Comparison of ENCODE assay signal across 21 mouse cellular contexts in the genomic region with DNA sequence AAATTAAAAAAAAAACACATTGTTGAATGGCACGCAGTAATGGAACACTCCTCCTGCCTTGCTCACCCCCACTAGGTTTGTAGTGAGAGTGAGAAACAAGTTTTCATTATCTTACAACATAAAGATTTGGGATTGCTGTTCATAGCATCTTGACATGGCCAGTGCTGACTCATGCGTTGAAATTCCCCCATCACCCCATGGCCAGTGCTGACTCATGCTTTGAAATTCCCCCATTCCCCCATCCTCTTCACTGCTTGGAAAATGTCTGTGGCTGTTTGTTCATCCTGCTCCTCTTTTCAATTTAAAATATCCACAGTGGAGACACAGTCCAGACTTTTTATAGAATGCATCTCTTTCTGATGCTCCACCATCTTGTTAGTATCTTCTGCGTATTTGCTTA.
DNase-seq lines count a peak whose midpoint lies in the region; ATAC-seq and TF ChIP-seq lines count a peak whose summit lies in the region.
"Had no signal": no experiment of that assay in that cellular context is flagged by ENCODE, and none has a peak within 500 bp of the region (broad histone marks: within the 10 kb centered on the region; RNA-seq: fewer than 3 reads in every experiment).

No protein-coding gene starts in this region.

- H3K4me3 ChIP-seq in intestine, embryonic 14.5 days (ENCODE audit: low read depth, low read length), result no peak overlapping the region
- no peak overlapping the region for H3K4me3 ChIP-seq in intestine, postnatal 0 days (ENCODE audit: low read depth, low read length)
- H3K4me3 ChIP-seq in ES-E14 (ENCODE audit: insufficient read depth in 1 of 2, low read depth in 1 of 2, low read length in 2 of 2, poor library complexity in 1 of 2, severe bottlenecking in 1 of 2), result no peak overlapping the region
- H3K4me3 ChIP-seq: embryonic facial prominence, embryonic 10.5 days; erythroblast, embryonic 14.5 days; forebrain, embryonic 15.5 days; heart, adult 2 months; heart, embryonic 15.5 days; hindbrain, embryonic 10.5 days; hindbrain, embryonic 15.5 days had no signal

- TF ChIP-seq CTCF in intestine, postnatal 0 days (IDR thresholded peaks at IDR 0.05; ENCODE audit: low read depth), result no peak

- H3K9me3 ChIP-seq in intestine, embryonic 14.5 days (ENCODE audit: control insufficient read depth, low read length), result no peaks in the 10 kb centered on the region
- H3K9me3 ChIP-seq in intestine, postnatal 0 days (ENCODE audit: control insufficient read depth), result no peaks in the 10 kb centered on the region
- no peaks in the 10 kb centered on the region for H3K9me3 ChIP-seq in ES-E14 (ENCODE audit: control insufficient read depth, insufficient read depth, low read depth, low read length)
- H3K9me3 ChIP-seq: embryonic facial prominence, embryonic 10.5 days; forebrain, embryonic 15.5 days; heart, embryonic 15.5 days; hindbrain, embryonic 10.5 days; hindbrain, embryonic 15.5 days had no signal

- H3K4me1 ChIP-seq in intestine, embryonic 14.5 days (replicated peaks; ENCODE audit: control insufficient read depth, insufficient read depth, low read length), result 0 out of 2 replicates have a peak, but pooled peaks cover 7% of the 10 kb centered on the region
- H3K4me1 ChIP-seq in intestine, postnatal 0 days (replicated peaks; ENCODE audit: control insufficient read depth, insufficient read depth, low read length), result 0 out of 2 replicates have a peak, but pooled peaks cover 5% of the 10 kb centered on the region
- peaks cover 7 to 11% of the 10 kb centered on the region in 2 experiments for H3K4me1 ChIP-seq in ES-E14 (ENCODE audit: control insufficient read depth in 2 of 2, insufficient read depth in 2 of 2, low read length in 2 of 2, poor library complexity in 1 of 2)

- H3K27me3 ChIP-seq in intestine, embryonic 14.5 days (replicated peaks; ENCODE audit: control insufficient read depth, insufficient read depth, low read length), result no peaks in the 10 kb centered on the region
- H3K27me3 ChIP-seq in intestine, postnatal 0 days (replicated peaks; ENCODE audit: control insufficient read depth, insufficient read depth, low read length), result no peaks in the 10 kb centered on the region

- H3K4me2 ChIP-seq in intestine, embryonic 14.5 days (ENCODE audit: low read length), result no peak overlapping the region
- H3K4me2 ChIP-seq in intestine, postnatal 0 days (replicated peaks; ENCODE audit: low read depth), result no peak overlapping the region
- H3K4me2 ChIP-seq: forebrain, embryonic 15.5 days; heart, embryonic 11.5 days; heart, embryonic 15.5 days; hindbrain, embryonic 15.5 days had no signal

- peak; percentile 45 for DNase-seq in adrenal gland, adult 2 months
- DNase-seq in adrenal gland, postnatal 4 days (ENCODE audit: low spot score in 2 of 2), result no peak
- DNase-seq in intestine, embryonic 14.5 days (ENCODE audit: low spot score), result peak; percentile 13
- no peak for DNase-seq in ES-E14 (ENCODE audit: low read depth, low spot score)
- DNase-seq in fibroblast of lung, adult 2 months (ENCODE audit: low read depth), result peak; percentile 51
- no peak for DNase-seq in cerebellum, adult 11 months
- DNase-seq: cerebellum, adult 2 months; cerebellum, postnatal 10 days; gastrocnemius, postnatal 10 days; heart, adult 2 months; heart, postnatal 14 days; kidney, adult 18-20 months had no signal

- WGBS in intestine, embryonic 14.5 days, result 95% methylated on average over 3 of the region's 3 CpGs
- 96% methylated on average over 3 of the region's 3 CpGs for WGBS in intestine, postnatal 0 days

- H3K27ac ChIP-seq in intestine, embryonic 14.5 days (ENCODE audit: low read depth), result no peak overlapping the region
- H3K27ac ChIP-seq in intestine, postnatal 0 days (ENCODE audit: low read depth, low read length), result no peak overlapping the region
- H3K27ac ChIP-seq in ES-E14 (ENCODE audit: insufficient read depth, low read depth, low read length, poor library complexity, severe bottlenecking), result no peak overlapping the region
- H3K27ac ChIP-seq: embryonic facial prominence, embryonic 10.5 days; forebrain, embryonic 15.5 days; heart, adult 2 months; heart, embryonic 15.5 days; hindbrain, embryonic 10.5 days; hindbrain, embryonic 15.5 days had no signal

- in situ Hi-C loops in ES-E14 (cut with MboI; ENCODE audit: low sequenced_read_pairs in 2 of 2, unreplicated experiment in 2 of 2), result no loop called here

- no peak for ATAC-seq in intestine, embryonic 14.5 days (replicated peaks; ENCODE audit: low FRiP score, low TSS enrichment, low read depth)
- ATAC-seq in intestine, postnatal 0 days, result no peak
- ATAC-seq: forebrain, embryonic 15.5 days; inflammation-experienced regulatory T-cells, adult 6 months had no signal

- H3K9ac ChIP-seq in intestine, embryonic 14.5 days (ENCODE audit: low read length), result no peak overlapping the region
- no peak overlapping the region for H3K9ac ChIP-seq in intestine, postnatal 0 days (ENCODE audit: low read depth, low read length)
- H3K9ac ChIP-seq in ES-E14 (ENCODE audit: insufficient read depth, low read depth, low read length, poor library complexity, severe bottlenecking), result no peak overlapping the region
- H3K9ac ChIP-seq: forebrain, embryonic 15.5 days; heart, embryonic 15.5 days; hindbrain, embryonic 15.5 days had no signal

- no peaks in the 10 kb centered on the region for H3K36me3 ChIP-seq in intestine, embryonic 14.5 days (ENCODE audit: control insufficient read depth, insufficient read depth, low read length)
- H3K36me3 ChIP-seq in intestine, postnatal 0 days (ENCODE audit: control insufficient read depth, insufficient read depth), result no peaks in the 10 kb centered on the region
- H3K36me3 ChIP-seq in ES-E14 (ENCODE audit: control insufficient read depth, insufficient read depth, low read length, poor library complexity, severe bottlenecking), result no peaks in the 10 kb centered on the region
- H3K36me3 ChIP-seq: embryonic facial prominence, embryonic 10.5 days; forebrain, embryonic 15.5 days; heart, embryonic 15.5 days; hindbrain, embryonic 10.5 days; hindbrain, embryonic 15.5 days had no signal

TF ChIP-seq in ES-E14, 5 proteins besides CTCF, POLR2A, EP300 and RAD21:
- TF ChIP-seq ZC3H11A (IDR thresholded peaks at IDR 0.05; ENCODE audit: borderline replicate concordance, low read depth, low read length), result no peak
- TF ChIP-seq HCFC1 (IDR thresholded peaks at IDR 0.05; ENCODE audit: borderline replicate concordance, insufficient read depth, low read length), result no peak
- 0 out of 2 replicates have a peak, but pooled peaks have one; percentile 28 for TF ChIP-seq MAFK (IDR thresholded peaks at IDR 0.05; ENCODE audit: insufficient read depth, low read depth, low read length)
- TF ChIP-seq CHD2 (IDR thresholded peaks at IDR 0.05; ENCODE audit: low read depth, low read length), result no peak

Comparison
In these comparisons a context has a peak if more than half of its experiments do, and no peak if none do; other contexts are left out.
1. DNase-seq: peak in adrenal gland, adult 2 months (single experiment), intestine, embryonic 14.5 days (single experiment) and fibroblast of lung, adult 2 months (single experiment); none in adrenal gland, postnatal 4 days (0 of 2), ES-E14 (single experiment) and cerebellum, adult 11 months (single experiment).